Comparison of ENCODE assay signal across 20 mouse cellular contexts in the genomic region with DNA sequence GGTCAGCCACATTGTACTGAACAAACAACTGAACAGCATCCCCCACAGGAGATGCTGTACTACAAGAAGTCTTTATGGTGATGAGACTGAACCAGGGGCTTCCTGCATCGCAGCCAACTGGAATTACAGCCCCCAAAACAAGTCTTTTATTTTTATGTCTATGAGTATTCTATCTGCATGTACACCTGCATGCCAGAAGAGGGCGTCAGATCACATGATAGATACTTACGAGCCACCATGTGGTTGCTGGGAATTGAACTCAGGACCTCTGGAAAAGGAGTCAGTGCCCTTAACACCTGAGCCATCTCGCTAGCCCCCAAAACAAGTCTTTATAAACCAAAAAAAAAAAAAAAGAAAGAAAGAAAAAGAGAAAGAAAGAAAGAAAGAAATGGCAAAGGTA. TPM values are rescaled to one million over a fixed set of nuclear protein-coding genes. Genes with fewer than 3 reads are reported as not detected.
DNase-seq lines count a peak whose midpoint lies in the region; ATAC-seq and TF ChIP-seq lines count a peak whose summit lies in the region.
"Had no signal": no experiment of that assay in that cellular context is flagged by ENCODE, and none has a peak within 500 bp of the region (broad histone marks: within the 10 kb centered on the region; RNA-seq: fewer than 3 reads in every experiment).

No protein-coding gene starts in this region.

- no peak for TF ChIP-seq EP300 in liver, embryonic 14.5 days (IDR thresholded peaks at IDR 0.05; ENCODE audit: low read depth)

- peaks cover 0 to 5% of the 10 kb centered on the region in 2 experiments; a peak in 2 of 4 replicates for H3K4me1 ChIP-seq in liver, embryonic 14.5 days (replicated peaks; ENCODE audit: control insufficient read depth in 2 of 2, insufficient read depth in 2 of 2, low read length in 1 of 2)
- H3K4me1 ChIP-seq in liver, embryonic 12.5 days = 0 out of 2 replicates have a peak, but pooled peaks cover 16% of the 10 kb centered on the region

- no peaks in the 10 kb centered on the region for H3K36me3 ChIP-seq in liver, embryonic 14.5 days (replicated peaks; ENCODE audit: control insufficient read depth, insufficient read depth, low read depth)
- H3K36me3 ChIP-seq in liver, embryonic 12.5 days = no peaks in the 10 kb centered on the region
- H3K36me3 ChIP-seq: embryonic facial prominence, embryonic 12.5 days; G1E; kidney, embryonic 15.5 days; limb, embryonic 15.5 days; midbrain, embryonic 12.5 days; neural tube, embryonic 15.5 days had no signal

- peak; percentile 10; the same call in 1 of the 2 replicates for TF ChIP-seq CTCF in liver, embryonic 14.5 days (IDR thresholded peaks at IDR 0.05; ENCODE audit: low read depth)

- peak; percentile 40 for DNase-seq in heart, adult 11 months
- DNase-seq in heart, postnatal 36 days = no peak
- no peak for DNase-seq in liver, embryonic 14.5 days (ENCODE audit: low read depth in 3 of 3, low spot score in 3 of 3)
- peak; percentile 36 for DNase-seq in A20 (ENCODE audit: low read depth, low spot score)
- DNase-seq in R1 (ENCODE audit: low read depth, low spot score) = peak; percentile 49
- DNase-seq in right cerebral cortex, adult 2 months (ENCODE audit: low spot score in 2 of 2) = no peak
- DNase-seq: adrenal gland, adult 2 months; B cell, adult 2 months; cerebellum, adult 9-10 months; gastrocnemius, postnatal 14 days had no signal

- no peaks in the 10 kb centered on the region for H3K9me3 ChIP-seq in liver, embryonic 14.5 days (ENCODE audit: control insufficient read depth, low read length)
- H3K9me3 ChIP-seq in liver, embryonic 12.5 days (replicated peaks) = no peaks in the 10 kb centered on the region
- H3K9me3 ChIP-seq: embryonic facial prominence, embryonic 12.5 days; forebrain, embryonic 13.5 days; G1E; kidney, embryonic 15.5 days; limb, embryonic 15.5 days; midbrain, embryonic 12.5 days; neural tube, embryonic 15.5 days had no signal

- 54% methylated on average over 4 of the region's 4 CpGs for WGBS in liver, embryonic 14.5 days (ENCODE audit: insufficient replicate concordance)
- 59% methylated on average over 4 of the region's 4 CpGs for WGBS in liver, embryonic 12.5 days (ENCODE audit: insufficient replicate concordance)

- no peak overlapping the region for H3K4me3 ChIP-seq in liver, embryonic 14.5 days (ENCODE audit: insufficient read depth in 1 of 2, low read depth in 2 of 2, low read length in 2 of 2)
- no peak overlapping the region for H3K4me3 ChIP-seq in liver, embryonic 12.5 days
- H3K4me3 ChIP-seq: embryonic facial prominence, embryonic 12.5 days; erythroblast, embryonic 14.5 days; forebrain, embryonic 13.5 days; kidney, embryonic 15.5 days; limb, embryonic 15.5 days; midbrain, embryonic 12.5 days; neural tube, embryonic 15.5 days had no signal

- intact Hi-C loops in heart, postnatal 36 days (cut with DNase I) = no loop called here

- H3K4me2 ChIP-seq in liver, embryonic 14.5 days (ENCODE audit: low read depth) = no peak overlapping the region
- H3K4me2 ChIP-seq in liver, embryonic 12.5 days = no peak overlapping the region
- H3K4me2 ChIP-seq: embryonic facial prominence, embryonic 12.5 days; forebrain, embryonic 13.5 days; kidney, embryonic 15.5 days; limb, embryonic 15.5 days; midbrain, embryonic 12.5 days; neural tube, embryonic 15.5 days had no signal

- ATAC-seq in liver, embryonic 14.5 days (ENCODE audit: insufficient read depth) = no peak
- no peak for ATAC-seq in liver, embryonic 12.5 days
- no peak for ATAC-seq in monocyte, adult 5-6 weeks (replicated peaks; ENCODE audit: insufficient number of reproducible peaks, low FRiP score, low TSS enrichment, poor library complexity, severe bottlenecking)
- ATAC-seq: forebrain, embryonic 13.5 days had no signal

- H3K27ac ChIP-seq in liver, embryonic 14.5 days = no peak overlapping the region
- H3K27ac ChIP-seq in liver, embryonic 12.5 days = no peak overlapping the region
- H3K27ac ChIP-seq: embryonic facial prominence, embryonic 12.5 days; forebrain, embryonic 13.5 days; kidney, embryonic 15.5 days; limb, embryonic 15.5 days; midbrain, embryonic 12.5 days; neural tube, embryonic 15.5 days had no signal

- H3K27me3 ChIP-seq in liver, embryonic 14.5 days (ENCODE audit: control insufficient read depth, insufficient read depth, low read length) = no peaks in the 10 kb centered on the region; the same call in 1 of the 2 replicates
- H3K27me3 ChIP-seq in liver, embryonic 12.5 days (replicated peaks) = no peaks in the 10 kb centered on the region; the same call in 1 of the 2 replicates
- H3K27me3 ChIP-seq: embryonic facial prominence, embryonic 12.5 days; forebrain, embryonic 13.5 days; kidney, embryonic 15.5 days; limb, embryonic 15.5 days; neural tube, embryonic 15.5 days had no signal

- no peak overlapping the region for H3K9ac ChIP-seq in liver, embryonic 14.5 days (replicated peaks)
- no peak overlapping the region for H3K9ac ChIP-seq in liver, embryonic 12.5 days
- H3K9ac ChIP-seq: embryonic facial prominence, embryonic 12.5 days; forebrain, embryonic 13.5 days; kidney, embryonic 15.5 days; limb, embryonic 15.5 days; midbrain, embryonic 12.5 days; neural tube, embryonic 15.5 days had no signal

RNA-seq across cellular contexts. Expression of a gene that starts 42.1 kb away (rescaled TPM):
- 1 to 10 TPM in 1 of 2 experiments, under 1 TPM in 1; 0.65 to 1.3 TPM for total RNA-seq in heart, postnatal 36 days (2021)
- 8.1 and 8.8 TPM in 2 replicates for polyA plus RNA-seq in liver, embryonic 14.5 days (2012; rRNA removed)
- polyA plus RNA-seq in liver, embryonic 14.5 days (2014; fragmentation: Nextera tagmentation; extraction: Ambion mirVana) = 18.3 and 20.1 TPM in 2 replicates
- 7.4 and 7.8 TPM in 2 replicates for polyA plus RNA-seq in liver, embryonic 12.5 days (2016; fragmentation: Nextera tagmentation; extraction: Ambion mirVana)
- total RNA-seq in monocyte, adult 5-6 weeks (2017) = 1.5 to 1.6 TPM (median 1.5 TPM) in 3 replicates
- polyA plus RNA-seq: erythroblast, embryonic 14.5 days; forebrain, embryonic 13.5 days; G1E had no signal

Comparison
In these comparisons a context has a peak if more than half of its experiments do, and no peak if none do; other contexts are left out.
1. DNase-seq: peak in heart, adult 11 months (single experiment), A20 (single experiment) and R1 (single experiment); none in heart, postnatal 36 days (0 of 2), liver, embryonic 14.5 days (0 of 3) and right cerebral cortex, adult 2 months (0 of 2).